Mouse (Mus musculus): Measurements from ENCODE around the gene Bzw1. TPM values are rescaled to one million over a fixed set of nuclear protein-coding genes. Genes with fewer than 3 reads are reported as not detected.

The Bzw1 gene
- polyA plus RNA-seq, 2 experiments: 38.3 to 153 TPM

DNA sequence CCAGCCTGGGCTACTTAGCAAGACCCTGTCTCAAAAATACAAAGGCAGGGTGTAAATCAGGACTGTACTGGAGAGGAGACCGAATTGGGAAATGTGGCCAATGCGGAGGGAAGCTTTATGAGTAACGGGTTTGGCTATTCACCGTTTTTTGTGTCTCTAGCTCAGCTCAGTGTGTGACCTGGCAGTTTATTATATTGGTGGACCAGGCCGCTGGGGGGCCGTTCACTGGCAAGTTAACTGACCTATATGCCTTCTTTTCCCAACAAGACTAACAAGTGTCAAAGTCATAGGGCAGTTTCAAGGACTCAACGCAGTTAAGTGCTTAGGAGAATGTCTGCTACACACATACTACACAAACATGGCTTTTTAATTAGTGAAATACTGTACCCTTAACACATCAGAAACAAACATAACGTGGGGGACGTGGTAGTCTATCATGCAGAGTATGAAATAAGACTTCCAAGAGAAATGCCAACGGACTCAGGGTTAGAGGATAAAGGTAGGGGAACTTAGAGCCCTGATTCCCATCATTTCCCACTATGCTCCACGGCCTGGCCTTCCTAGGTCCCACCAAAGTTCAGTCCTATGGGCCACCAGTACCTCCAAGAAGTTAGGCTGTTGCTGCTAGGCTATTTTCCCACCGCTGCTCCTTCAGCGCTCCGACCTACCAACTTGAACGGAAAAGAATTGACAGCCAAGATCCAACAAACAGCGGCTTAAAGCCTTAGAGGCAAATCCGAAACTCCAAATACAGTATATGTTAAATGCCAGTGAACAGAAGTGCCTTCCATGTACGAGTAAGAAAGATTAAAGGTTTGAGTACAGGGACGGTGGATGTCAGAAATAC lies 1.1 kb upstream of the Bzw1 start:
- Histone ChIP-seq H3K9ac (replicated peaks) (peak overlapping the region; percentile 87), H3K27me3 (ENCODE audit: control insufficient read depth, insufficient read depth, low read length) (no peaks in the 10 kb centered on the region), H3K36me3 (replicated peaks; ENCODE audit: control insufficient read depth, insufficient read depth, low read depth) (peaks cover 20% of the 10 kb centered on the region), H3K4me3 (ENCODE audit: insufficient read depth in 1 of 2, low read depth in 2 of 2, low read length in 2 of 2) (peak overlapping the region; percentile 87 to 89), H3K27ac (peak overlapping the region; percentile 41), H3K9me3 (ENCODE audit: control insufficient read depth, low read length) (no peaks in the 10 kb centered on the region), H3K4me1 (replicated peaks; ENCODE audit: control insufficient read depth in 2 of 2, insufficient read depth in 2 of 2, low read length in 1 of 2) (peaks cover 4 to 9% of the 10 kb centered on the region in 2 experiments; a peak in 2 of 4 replicates), H3K4me2 (ENCODE audit: low read depth) (peak overlapping the region; percentile 95)
- DNase-seq (ENCODE audit: low read depth in 3 of 3, low spot score in 3 of 3) (no peak), ATAC-seq (ENCODE audit: insufficient read depth) (no peak)
- 43% methylated on average over 19 of the region's 19 CpGs for WGBS (ENCODE audit: insufficient replicate concordance)
- TF ChIP-seq CTCF (IDR thresholded peaks at IDR 0.05; ENCODE audit: low read depth) (no peak), EP300 (IDR thresholded peaks at IDR 0.05; ENCODE audit: low read depth) (no peak)

DNA sequence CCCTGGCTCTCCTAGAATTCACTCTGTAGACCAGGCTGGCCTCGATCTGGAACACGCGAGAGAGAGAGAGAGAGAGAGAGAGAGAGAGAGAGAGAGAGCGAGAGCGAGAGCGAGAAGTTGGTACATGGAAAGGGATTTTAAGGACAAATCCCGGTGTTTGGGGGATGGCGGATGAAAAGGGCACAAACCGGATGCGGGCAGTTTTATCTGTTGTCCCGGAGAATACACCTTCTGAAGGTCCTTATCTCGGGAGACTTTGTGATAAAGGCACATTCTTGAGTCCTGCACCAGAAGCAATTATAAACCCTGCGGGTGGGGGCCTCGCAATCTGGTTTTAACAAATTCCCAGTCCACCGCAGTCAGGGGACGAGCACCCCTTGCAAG lies 438 bp upstream of the Bzw1 start:
- H3K9ac ChIP-seq (replicated peaks): peak overlapping the region; percentile 87
- DNase-seq (ENCODE audit: low read depth in 3 of 3, low spot score in 3 of 3) (peak in 1 of 3 experiments; percentile 48), ATAC-seq (ENCODE audit: insufficient read depth) (no peak)
- peak overlapping the region; percentile 50 for H3K27ac ChIP-seq
- H3K4me1 ChIP-seq (replicated peaks; ENCODE audit: control insufficient read depth in 2 of 2, insufficient read depth in 2 of 2, low read length in 1 of 2): peaks cover 4 to 9% of the 10 kb centered on the region in 2 experiments; a peak in 2 of 4 replicates
- TF ChIP-seq CTCF (IDR thresholded peaks at IDR 0.05; ENCODE audit: low read depth) (no peak), EP300 (IDR thresholded peaks at IDR 0.05; ENCODE audit: low read depth) (no peak)
- under 1% methylated on average over 16 of the region's 16 CpGs for WGBS (ENCODE audit: insufficient replicate concordance)
- peak overlapping the region; percentile 87 to 89 for H3K4me3 ChIP-seq (ENCODE audit: insufficient read depth in 1 of 2, low read depth in 2 of 2, low read length in 2 of 2)
- H3K27me3 ChIP-seq (ENCODE audit: control insufficient read depth, insufficient read depth, low read length): no peaks in the 10 kb centered on the region
- H3K4me2 ChIP-seq (ENCODE audit: low read depth): peak overlapping the region; percentile 95
- H3K36me3 ChIP-seq (replicated peaks; ENCODE audit: control insufficient read depth, insufficient read depth, low read depth): peaks cover 26% of the 10 kb centered on the region
- H3K9me3 ChIP-seq (ENCODE audit: control insufficient read depth, low read length): no peaks in the 10 kb centered on the region

- no peaks in the 10 kb centered on the region for H3K9me3 ChIP-seq (ENCODE audit: control insufficient read depth, low read length)
- H3K9ac ChIP-seq (replicated peaks): peak overlapping the region; percentile 87
- WGBS (ENCODE audit: insufficient replicate concordance): under 1% methylated on average over 88 of the region's 90 CpGs
- peak overlapping the region; percentile 50 for H3K27ac ChIP-seq
- H3K27me3 ChIP-seq (ENCODE audit: control insufficient read depth, insufficient read depth, low read length): no peaks in the 10 kb centered on the region
- H3K4me1 ChIP-seq (replicated peaks; ENCODE audit: control insufficient read depth in 2 of 2, insufficient read depth in 2 of 2, low read length in 1 of 2): peaks cover 4 to 9% of the 10 kb centered on the region in 2 experiments; a peak in 2 of 4 replicates
- peak; percentile 12; the same call in 1 of the 2 replicates for TF ChIP-seq CTCF (IDR thresholded peaks at IDR 0.05; ENCODE audit: low read depth)
- TF ChIP-seq EP300 (IDR thresholded peaks at IDR 0.05; ENCODE audit: low read depth): no peak
- peak overlapping the region; percentile 87 to 89 for H3K4me3 ChIP-seq (ENCODE audit: insufficient read depth in 1 of 2, low read depth in 2 of 2, low read length in 2 of 2)
- peaks cover 39% of the 10 kb centered on the region for H3K36me3 ChIP-seq (replicated peaks; ENCODE audit: control insufficient read depth, insufficient read depth, low read depth)
- H3K4me2 ChIP-seq (ENCODE audit: low read depth): peak overlapping the region; percentile 95
- DNase-seq (ENCODE audit: low read depth in 3 of 3, low spot score in 3 of 3): peak in 2 of 3 experiments; percentile 28 to 44
- peak; percentile 71 for ATAC-seq (ENCODE audit: insufficient read depth)
Observed at GRCm38 (mm10) chr1:58393284-58394195, 842 bp downstream of the Bzw1 start.

DNA sequence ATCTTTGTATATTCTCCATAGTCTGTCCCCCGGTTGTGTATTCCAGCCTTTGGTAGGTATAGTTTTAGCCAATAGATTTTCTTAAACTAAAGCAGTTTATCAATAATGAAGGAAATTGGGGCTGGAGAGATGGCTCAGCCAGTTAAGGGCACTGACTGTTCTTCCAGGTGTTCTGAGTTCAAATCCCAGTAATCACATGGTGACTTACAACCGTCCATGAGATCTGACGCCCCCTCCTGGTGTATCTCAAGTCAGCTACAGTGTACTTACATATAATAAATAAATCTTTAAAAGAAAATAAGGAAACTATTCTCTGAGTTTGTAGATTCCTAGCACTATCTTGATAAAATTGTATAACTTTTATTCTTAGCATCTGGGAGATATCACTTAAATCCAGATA lies 2.6 kb downstream of the Bzw1 start:
- peaks cover 54% of the 10 kb centered on the region for H3K36me3 ChIP-seq (replicated peaks; ENCODE audit: control insufficient read depth, insufficient read depth, low read depth)
- no peaks in the 10 kb centered on the region for H3K9me3 ChIP-seq (ENCODE audit: control insufficient read depth, low read length)
- H3K27ac ChIP-seq: no peak overlapping the region
- TF ChIP-seq CTCF (IDR thresholded peaks at IDR 0.05; ENCODE audit: low read depth) (no peak), EP300 (IDR thresholded peaks at IDR 0.05; ENCODE audit: low read depth) (no peak)
- no peak overlapping the region for H3K9ac ChIP-seq (replicated peaks)
- no peak for DNase-seq (ENCODE audit: low read depth in 3 of 3, low spot score in 3 of 3)
- H3K4me2 ChIP-seq (ENCODE audit: low read depth): no peak overlapping the region
- no peak overlapping the region for H3K4me3 ChIP-seq (ENCODE audit: insufficient read depth in 1 of 2, low read depth in 2 of 2, low read length in 2 of 2)
- ATAC-seq (ENCODE audit: insufficient read depth): no peak
- H3K4me1 ChIP-seq (replicated peaks; ENCODE audit: control insufficient read depth in 2 of 2, insufficient read depth in 2 of 2, low read length in 1 of 2): peaks cover 4 to 9% of the 10 kb centered on the region in 2 experiments; a peak in 2 of 4 replicates
- H3K27me3 ChIP-seq (ENCODE audit: control insufficient read depth, insufficient read depth, low read length): no peaks in the 10 kb centered on the region
- WGBS (ENCODE audit: insufficient replicate concordance): 83% methylated on average over 3 of the region's 3 CpGs
